Mouse (Mus musculus): Measurements from ENCODE around the gene Phpt1.

DNA sequence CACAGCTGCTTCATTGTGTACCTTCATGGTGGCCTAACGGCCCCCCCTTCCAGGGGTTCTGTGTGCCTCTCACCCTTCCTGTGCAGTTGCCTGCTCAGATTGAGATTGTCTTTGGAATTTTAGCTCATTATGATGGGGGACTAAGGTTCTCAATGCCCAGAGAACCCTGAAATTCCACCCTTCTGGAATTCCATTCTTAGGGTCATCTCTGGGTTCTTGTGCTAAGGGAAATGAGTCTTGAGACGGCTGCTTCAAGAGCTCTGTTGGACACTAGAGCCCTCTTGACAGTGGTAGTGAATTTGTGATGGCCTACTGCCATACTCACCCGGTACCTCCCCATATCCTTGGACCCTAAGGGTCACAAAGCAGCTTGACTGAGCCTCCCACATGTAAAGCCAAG is 42.6 kb upstream of the Phpt1 start, which contains the start of gene Ccdc183:
- TF ChIP-seq HCFC1 (IDR thresholded peaks at IDR 0.05; ENCODE audit: borderline replicate concordance, insufficient read depth, low read length) (no peak), ZC3H11A (IDR thresholded peaks at IDR 0.05; ENCODE audit: borderline replicate concordance, low read depth, low read length) (no peak), MAFK (IDR thresholded peaks at IDR 0.05; ENCODE audit: insufficient read depth, low read depth, low read length) (no peak)
